Mouse (Mus musculus) heart, postnatal 4 days (tissue): ENCODE data around the gene Riok1. TPM values are rescaled to one million over a fixed set of nuclear protein-coding genes. Genes with fewer than 3 reads are reported as not detected.
A peak's percentile ranks its signal among the peaks of the same experiment; 100 is the strongest.

Source experiments
- DNase-seq: peaks from one replicate; pipeline ENCODE4 v3.0.0; 2021
- total RNA-seq, 2 experiments: library from RNA; stranded (reverse); gene quantifications; 2 replicates each; pipeline ENCODE4 v1.2.3; 2021

Riok1 gene
- total RNA-seq, result 10 to 100 TPM; 20.7 to 20.8 TPM

DNA sequence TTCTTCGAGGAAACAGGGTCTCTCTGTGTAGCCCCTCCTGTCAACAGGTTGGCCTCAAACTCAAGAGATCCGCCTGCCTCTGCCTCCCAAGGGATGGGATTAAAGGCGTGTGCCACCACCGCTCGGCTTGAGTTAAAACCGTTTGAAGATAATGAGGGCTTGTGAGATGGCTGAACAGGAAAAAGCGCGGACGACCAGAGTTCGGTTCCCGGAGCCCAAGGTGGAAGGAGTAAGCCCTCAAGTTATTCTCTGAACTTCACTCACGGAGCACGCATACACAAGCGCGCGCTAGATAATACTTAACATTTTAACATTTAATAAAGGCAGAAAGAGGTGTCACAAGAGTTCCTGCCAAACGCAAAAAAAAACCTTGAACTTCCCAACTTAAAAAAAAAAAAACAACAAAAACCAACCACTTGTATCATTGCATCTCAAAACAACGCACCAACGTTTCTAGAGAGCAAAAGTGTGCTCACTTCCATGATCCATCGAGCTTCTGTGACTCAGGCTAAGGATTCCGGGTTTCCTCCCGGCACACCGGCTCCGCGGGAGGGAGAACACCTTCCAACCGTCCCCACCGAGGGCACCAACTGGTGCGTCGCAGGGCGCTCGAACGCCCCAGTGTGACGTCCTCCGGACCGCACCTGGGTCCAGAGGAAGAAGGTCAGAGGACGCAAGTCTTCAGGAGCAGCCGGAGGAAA lies at the start of gene Riok1:
Riok1 (plus strand) TSS at position 653 of the 701 bp plus-strand sequence.
- peak; percentile 11 for DNase-seq

GRCm38 (mm10) chr13:37989701-37990100 lies 47.1 kb upstream of the Riok1 start:
- DNase-seq, result no peak

GRCm38 (mm10) chr13:37992638-37993371 lies 44.0 kb upstream of the Riok1 start:
- no peak for DNase-seq

DNA sequence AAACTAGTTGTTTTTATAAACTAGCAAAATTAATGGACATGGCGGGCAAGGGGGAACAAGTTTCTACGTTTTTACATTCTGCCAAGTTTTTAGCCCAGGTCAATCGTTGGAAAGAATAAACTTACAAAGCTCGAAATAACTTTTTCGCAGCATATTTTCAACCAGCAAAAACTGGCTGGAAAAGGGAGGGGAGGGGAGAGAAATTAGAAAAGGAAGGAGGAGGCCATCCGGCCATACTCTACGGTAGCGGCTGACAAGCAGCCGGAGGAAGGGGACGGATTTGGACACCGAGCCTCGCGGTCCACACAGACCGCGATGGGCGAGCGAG lies 43.5 kb upstream of the Riok1 start:
- no peak for DNase-seq

DNA sequence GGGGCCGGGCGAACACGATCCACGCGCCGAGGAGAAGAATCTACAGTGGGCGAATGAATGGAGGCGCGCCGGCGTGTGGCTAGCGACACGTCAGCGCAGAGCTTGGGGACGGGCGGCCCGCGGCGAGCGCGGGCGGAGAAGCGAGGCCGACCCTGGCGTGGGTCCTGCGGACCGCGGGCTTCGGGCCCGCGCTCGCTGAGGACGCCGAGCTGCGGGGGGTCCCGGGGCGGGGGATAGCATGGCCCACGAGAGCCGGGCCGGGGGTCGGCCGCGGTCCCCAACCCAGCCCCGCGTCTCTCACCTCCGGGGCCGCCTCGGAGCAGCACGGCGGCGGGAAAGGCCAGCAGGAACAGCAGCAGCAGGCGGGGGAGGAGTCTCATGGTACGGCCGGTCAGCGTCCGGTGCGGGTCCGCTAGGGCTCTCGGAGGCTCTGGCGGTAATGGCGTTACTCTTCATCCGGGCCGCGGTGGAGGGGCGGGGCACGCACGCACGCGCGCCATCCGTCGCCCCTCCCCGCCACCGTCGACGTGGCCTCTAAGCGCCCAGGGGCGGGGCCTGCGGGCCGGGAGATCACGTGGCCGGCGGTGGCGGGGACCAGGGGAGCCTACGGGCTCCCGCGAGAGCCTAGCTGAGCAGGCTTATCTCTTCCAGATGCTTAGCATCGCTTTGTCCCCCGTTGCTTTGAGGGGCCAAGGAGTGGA lies 42.9 kb upstream of the Riok1 start, which contains the start of gene Ssr1:
Ssr1 (minus strand) TSS at position 514 of the 701 bp plus-strand sequence.
- peak; percentile 98 for DNase-seq

DNA sequence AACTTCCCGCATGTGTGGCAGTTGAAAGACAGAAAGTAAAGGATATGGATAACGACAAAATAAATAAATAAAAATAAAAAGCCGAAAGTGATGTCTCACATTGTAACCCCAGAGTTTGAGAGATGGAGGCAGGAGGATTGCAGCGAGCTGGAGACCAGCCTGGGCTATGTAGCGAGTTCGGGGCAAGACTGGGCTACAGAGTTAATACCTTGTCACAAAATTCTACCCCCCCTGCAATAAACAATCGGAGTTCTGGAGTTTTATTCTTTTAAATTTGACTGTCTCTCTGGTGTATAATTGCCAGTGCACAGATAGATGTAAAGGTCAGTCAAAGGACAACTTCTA lies 42.4 kb upstream of the Riok1 start:
- no peak for DNase-seq

DNA sequence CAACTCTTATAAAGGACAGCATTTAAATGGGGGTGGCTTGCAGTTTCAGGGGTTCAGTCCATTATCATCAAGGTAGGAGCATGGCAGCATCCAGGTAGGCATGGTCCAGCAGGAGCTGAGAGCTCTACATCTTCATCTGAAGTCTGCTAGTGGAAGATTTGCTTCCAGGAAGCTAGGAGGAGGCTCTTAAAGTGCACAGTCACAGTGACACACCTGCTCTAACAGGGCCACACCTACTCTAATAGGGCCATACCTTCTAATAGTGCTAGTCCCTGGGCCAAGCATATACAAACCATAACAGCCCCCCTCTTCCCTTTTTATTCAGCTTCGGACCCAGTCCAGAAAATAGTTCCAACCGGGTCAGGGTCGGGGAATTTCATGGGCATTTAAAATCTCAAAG lies 37.1 kb upstream of the Riok1 start:
- no peak for DNase-seq

DNA sequence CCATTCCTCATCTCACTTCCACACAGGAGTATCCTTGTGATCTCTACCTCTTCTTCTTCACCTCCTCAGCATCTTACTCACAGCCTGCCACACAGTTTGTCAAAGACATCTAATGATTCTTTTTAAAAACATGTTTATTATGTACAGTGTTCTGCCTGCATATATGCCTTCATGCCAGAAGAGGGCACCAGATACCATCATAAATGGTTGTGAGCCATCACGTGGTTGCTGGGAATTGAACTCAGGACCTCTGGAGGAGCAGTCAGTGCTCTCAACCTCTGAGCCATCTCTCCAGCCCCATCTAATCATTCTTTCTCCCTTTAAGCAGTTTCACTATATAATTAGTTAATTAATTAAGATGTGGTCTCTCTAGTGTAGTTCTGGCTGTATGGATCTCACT lies 34.3 kb upstream of the Riok1 start:
- no peak for DNase-seq

- DNase-seq, result no peak
These were observed 28.8 kb upstream of the Riok1 start for GRCm38 (mm10) chr13:38007972-38008371.

GRCm38 (mm10) chr13:38009721-38010408 lies 26.9 kb upstream of the Riok1 start:
- DNase-seq, result no peak

DNA sequence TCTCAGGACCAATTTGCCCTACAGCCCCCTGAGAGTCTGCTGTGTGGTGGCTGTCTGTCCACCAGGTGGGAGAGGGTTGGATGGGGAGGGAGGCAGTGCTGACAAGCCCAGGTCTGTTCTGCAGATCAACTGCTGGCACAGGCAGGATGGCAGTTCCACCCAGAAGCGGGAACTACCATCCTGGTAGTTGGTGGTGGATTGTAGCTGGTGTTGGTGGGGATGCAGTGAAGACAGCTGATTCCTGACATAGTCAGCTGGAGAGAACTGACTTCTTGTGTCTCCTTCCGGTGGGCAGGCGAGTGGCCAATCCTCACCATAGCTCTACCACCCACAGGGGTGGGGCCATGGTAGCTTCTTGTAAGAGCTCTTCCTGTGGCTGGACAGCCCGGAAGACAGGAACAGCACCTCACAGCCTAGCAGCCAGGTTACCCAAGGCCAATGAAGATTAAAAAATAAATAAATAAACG lies 26.3 kb upstream of the Riok1 start:
- no peak for DNase-seq

DNA sequence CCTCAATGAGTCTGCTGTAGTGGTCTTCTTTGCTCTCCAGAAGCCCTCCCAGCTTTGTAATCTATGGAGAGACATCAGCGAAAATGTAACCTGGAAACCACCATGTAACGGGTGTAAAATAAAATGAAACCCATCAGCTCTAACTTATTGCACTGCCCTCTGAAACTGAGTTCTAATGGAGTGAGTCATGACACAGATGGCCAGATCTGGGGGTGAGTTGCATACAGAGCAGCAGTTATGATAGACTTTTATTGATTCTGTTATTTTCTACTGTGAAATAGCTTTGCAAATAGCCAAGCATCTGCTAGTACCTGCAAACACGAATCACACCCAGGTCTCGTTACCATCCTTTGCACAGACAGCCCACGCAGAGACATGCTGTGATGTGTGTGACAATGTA lies 24.4 kb upstream of the Riok1 start:
- no peak for DNase-seq

- no peak for DNase-seq
These were observed 21.2 kb upstream of the Riok1 start for GRCm38 (mm10) chr13:38015591-38015990.

GRCm38 (mm10) chr13:38018791-38019190 lies 18.0 kb upstream of the Riok1 start:
- DNase-seq, result no peak

DNA sequence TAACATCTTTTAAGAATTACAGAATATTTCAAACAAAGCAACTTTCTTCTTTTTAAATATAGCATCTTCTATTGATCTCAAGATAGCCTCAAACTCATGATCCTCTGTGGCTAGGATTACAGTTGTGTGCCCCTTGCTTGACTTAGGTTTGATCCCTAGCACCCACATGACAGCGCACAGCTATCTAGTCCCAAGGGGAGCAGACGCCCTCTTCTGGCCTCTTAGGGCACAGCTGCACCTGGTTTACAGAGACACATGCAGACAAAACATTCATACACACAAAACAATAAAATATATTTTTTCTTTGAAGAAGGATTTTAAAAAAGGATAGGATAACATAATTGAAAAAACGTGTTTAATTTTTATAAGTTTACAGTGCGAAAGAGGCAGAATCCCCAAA lies 10.9 kb upstream of the Riok1 start:
- DNase-seq, result no peak

- no peak for DNase-seq
These were observed 9.1 kb upstream of the Riok1 start for GRCm38 (mm10) chr13:38027618-38028248.

- no peak for DNase-seq
These were observed 8.4 kb upstream of the Riok1 start for GRCm38 (mm10) chr13:38028407-38028806.

DNA sequence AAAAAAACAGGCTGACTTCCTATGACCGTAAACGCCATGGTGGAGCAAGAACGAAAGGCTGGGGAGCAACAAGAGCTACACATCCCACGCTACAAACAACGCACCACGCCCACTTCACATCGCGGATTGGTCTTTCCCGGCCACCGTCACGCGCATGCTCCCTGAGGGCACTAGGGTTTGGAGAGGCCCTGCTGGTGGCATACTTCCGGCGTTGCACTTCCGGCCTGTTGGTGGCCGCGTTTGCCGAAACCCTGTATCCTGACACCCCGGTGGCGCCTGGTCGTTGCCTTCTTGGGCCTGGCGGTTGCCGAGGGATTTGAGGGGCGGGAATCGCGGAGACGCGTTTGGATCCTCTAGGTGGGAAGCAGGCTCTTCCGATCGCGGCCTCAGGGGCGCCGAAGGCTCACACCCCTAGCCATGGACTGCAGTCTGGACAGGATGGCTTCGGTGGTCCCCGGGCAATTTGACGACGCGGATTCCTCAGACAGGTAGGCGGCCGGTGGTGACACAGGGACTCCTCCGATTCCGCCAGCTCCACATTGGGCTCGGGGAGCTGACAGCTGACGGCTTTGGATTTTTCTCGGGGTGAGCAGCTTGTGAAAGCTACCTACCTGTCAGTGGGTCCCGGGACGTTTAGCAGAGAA lies 371 bp downstream of the Riok1 start, which contains the start of gene Cage1:
Cage1 (minus strand) TSS at position 26 of the 644 bp plus-strand sequence.
- DNase-seq, result peak; percentile 97

DNA sequence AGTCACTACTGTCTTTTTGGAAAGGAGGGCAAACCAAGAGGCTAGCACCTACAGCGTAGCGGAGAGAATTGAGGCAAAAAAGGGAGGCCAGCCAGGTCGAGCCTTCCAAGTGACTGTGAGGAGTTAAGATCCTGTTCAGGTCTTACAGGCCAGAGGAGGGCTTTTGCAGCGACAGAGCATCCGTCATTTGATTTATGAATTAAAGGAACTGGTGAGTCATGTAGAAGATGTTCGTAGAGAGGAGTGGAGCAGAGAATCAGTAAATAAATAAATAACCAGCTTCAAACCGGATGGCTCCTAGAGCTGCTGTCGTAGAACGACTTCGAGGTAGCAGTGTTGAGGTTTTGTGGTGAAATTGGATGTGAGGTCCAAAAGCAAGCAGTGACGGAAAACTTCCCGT lies 1.0 kb downstream of the Riok1 start:
- peak; percentile 6 for DNase-seq

DNA sequence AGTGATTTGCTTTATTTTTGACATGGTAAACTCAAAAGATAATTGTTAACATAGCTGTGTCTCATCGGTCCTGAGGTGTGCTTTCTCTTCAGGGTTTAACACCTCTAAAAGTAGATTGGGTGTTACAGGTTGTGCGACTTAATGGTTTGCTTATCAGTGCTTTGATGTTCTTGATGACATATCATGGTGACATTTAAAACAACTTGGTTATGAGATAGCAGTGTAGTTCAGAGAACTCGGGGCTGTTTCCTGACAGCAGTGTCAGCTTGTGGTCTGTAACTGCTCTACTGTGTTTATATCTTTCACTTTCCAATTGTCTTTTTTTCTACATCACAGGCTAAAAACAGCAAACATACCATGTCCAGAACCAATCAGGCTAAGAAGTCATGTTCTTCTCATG lies 13.1 kb downstream of the Riok1 start:
- DNase-seq, result no peak

- DNase-seq, result no peak
These were observed 25.9 kb downstream of the Riok1 start for GRCm38 (mm10) chr13:38062678-38063077.
